Mouse (Mus musculus) gastrocnemius, postnatal 4 days (tissue): Measurements from ENCODE around the gene Idh3a. TPM values are rescaled to one million over a fixed set of nuclear protein-coding genes. Genes with fewer than 3 reads are reported as not detected.

Experiments
- DNase-seq, 2 experiments: peaks; one replicate each; pipeline ENCODE4 v3.0.0; 2021 to 2022; ENCODE audit warnings: low spot score in 2 of 2, mixed read lengths in 2 of 2
- total RNA-seq, 2 experiments: library from RNA; stranded (reverse); gene quantifications; 2 replicates each; pipeline ENCODE4 v1.2.3; 2021

Idh3a gene
- total RNA-seq, 2 experiments from 2014 or later, result 254 to 292 TPM

GRCm38 (mm10) chr9:54646252-54646651, 60.1 kb downstream of the Idh3a start:
- DNase-seq, result no peak

GRCm38 (mm10) chr9:54647456-54647855, 61.3 kb downstream of the Idh3a start:
- DNase-seq, result no peak

GRCm38 (mm10) chr9:54649360-54649759, 63.2 kb downstream of the Idh3a start:
- DNase-seq, result no peak

- no peak for DNase-seq
Observed at GRCm38 (mm10) chr9:54652778-54653177, 66.6 kb downstream of the Idh3a start.

Other genes starting within 250 kb of the Idh3a start
- gene Dmxl2, start 84.7 kb upstream of the Idh3a start, total RNA-seq, result 1 to 10 TPM; 7.1 to 8.7 TPM
- not detected for gene Sh2d7, start 47.4 kb upstream of the Idh3a start, total RNA-seq
- 10 to 100 TPM; 18.5 to 24.5 TPM for gene Cib2, start 26.1 kb upstream of the Idh3a start, total RNA-seq
- gene Acsbg1, start 75.5 kb downstream of the Idh3a start, total RNA-seq, result under 1 TPM; 0.36 to 0.66 TPM
- 10 to 100 TPM; 38.7 to 49.3 TPM for gene Dnaja4, start 112.5 kb downstream of the Idh3a start, total RNA-seq
- gene Wdr61, start 148.2 kb downstream of the Idh3a start, total RNA-seq, result 10 to 100 TPM; 44.2 to 45.1 TPM
- gene Crabp1, start 178.4 kb downstream of the Idh3a start, total RNA-seq, result 10 to 100 TPM; 17.0 to 18.4 TPM